Mouse (Mus musculus): ENCODE results near the gene Map3k3. TPM values are rescaled to one million over a fixed set of nuclear protein-coding genes. Genes with fewer than 3 reads are reported as not detected.

Gene Map3k3
- polyA plus RNA-seq, 1 experiment from 2014 or later, result 21.7 TPM

Other genes starting within 250 kb of the Map3k3 start
- gene Cyb561, start 131.3 kb upstream of the Map3k3 start, polyA plus RNA-seq (2016; fragmentation: Nextera tagmentation; extraction: Ambion mirVana), result 20.0 and 23.6 TPM in 2 replicates
- 1.3 TPM in 2 replicates for gene Ace, start 116.7 kb upstream of the Map3k3 start, polyA plus RNA-seq (2016; fragmentation: Nextera tagmentation; extraction: Ambion mirVana)
- not detected in 2 replicates for gene Ace3, start 89.9 kb upstream of the Map3k3 start, polyA plus RNA-seq (2016; fragmentation: Nextera tagmentation; extraction: Ambion mirVana)
- gene Kcnh6, start 76.5 kb upstream of the Map3k3 start, polyA plus RNA-seq (2016; fragmentation: Nextera tagmentation; extraction: Ambion mirVana), result 0.52 and 0.61 TPM in 2 replicates
- gene Dcaf7, start 47.7 kb upstream of the Map3k3 start, polyA plus RNA-seq (2016; fragmentation: Nextera tagmentation; extraction: Ambion mirVana), result 86.5 and 94.7 TPM in 2 replicates
- 10.4 and 14.0 TPM in 2 replicates for gene Taco1, start 18.6 kb upstream of the Map3k3 start, polyA plus RNA-seq (2016; fragmentation: Nextera tagmentation; extraction: Ambion mirVana)
- 0.67 TPM in 1 of 2 replicates, not detected in the other for gene Gm10840, start 76.2 kb downstream of the Map3k3 start, polyA plus RNA-seq (2016; fragmentation: Nextera tagmentation; extraction: Ambion mirVana)
- gene Limd2, start 76.2 kb downstream of the Map3k3 start, polyA plus RNA-seq (2016; fragmentation: Nextera tagmentation; extraction: Ambion mirVana), result 366 and 418 TPM in 2 replicates
- 37.8 and 46.0 TPM in 2 replicates for gene Strada, start 117.6 kb downstream of the Map3k3 start, polyA plus RNA-seq (2016; fragmentation: Nextera tagmentation; extraction: Ambion mirVana)
- 57.7 and 69.0 TPM in 2 replicates for gene Ccdc47, start 131.7 kb downstream of the Map3k3 start, polyA plus RNA-seq (2016; fragmentation: Nextera tagmentation; extraction: Ambion mirVana)
- gene Ddx42, start 132.3 kb downstream of the Map3k3 start, polyA plus RNA-seq (2016; fragmentation: Nextera tagmentation; extraction: Ambion mirVana), result 85.6 and 98.1 TPM in 2 replicates
- gene Ftsj3, start 171.5 kb downstream of the Map3k3 start, polyA plus RNA-seq (2016; fragmentation: Nextera tagmentation; extraction: Ambion mirVana), result 52.6 and 78.7 TPM in 2 replicates
- 371 and 420 TPM in 2 replicates for gene Psmc5, start 171.5 kb downstream of the Map3k3 start, polyA plus RNA-seq (2016; fragmentation: Nextera tagmentation; extraction: Ambion mirVana)
- gene Smarcd2, start 188.4 kb downstream of the Map3k3 start, polyA plus RNA-seq (2016; fragmentation: Nextera tagmentation; extraction: Ambion mirVana), result 24.9 and 27.3 TPM in 2 replicates
- 0.12 and 0.25 TPM in 2 replicates for gene Tcam1, start 192.1 kb downstream of the Map3k3 start, polyA plus RNA-seq (2016; fragmentation: Nextera tagmentation; extraction: Ambion mirVana)
- gene Gh, start 217.3 kb downstream of the Map3k3 start, polyA plus RNA-seq (2016; fragmentation: Nextera tagmentation; extraction: Ambion mirVana), result not detected in 2 replicates
- 0.90 and 2.0 TPM in 2 replicates for gene Cd79b, start 230.1 kb downstream of the Map3k3 start, polyA plus RNA-seq (2016; fragmentation: Nextera tagmentation; extraction: Ambion mirVana)